In genomic region chr2:129818868-129819267, GRCm38 (mm10) we compare ENCODE assay signal across 13 mouse cellular contexts. TPM values are rescaled to one million over a fixed set of nuclear protein-coding genes. Genes with fewer than 3 reads are reported as not detected.
DNase-seq lines count a peak whose midpoint lies in the region; ATAC-seq lines count a peak whose summit lies in the region.
"Had no signal": no experiment of that assay in that cellular context is flagged by ENCODE, and none has a peak within 500 bp of the region (broad histone marks: within the 10 kb centered on the region; RNA-seq: fewer than 3 reads in every experiment).

No protein-coding gene starts in this region.

- peaks cover 4% of the 10 kb centered on the region; the same call in 1 of the 2 replicates for H3K36me3 ChIP-seq in heart, embryonic 16.5 days (ENCODE audit: control insufficient read depth, insufficient read depth)
- H3K36me3 ChIP-seq in kidney, embryonic 16.5 days (ENCODE audit: insufficient read depth, low read length) = peaks cover 5% of the 10 kb centered on the region

- 35% methylated on average over 2 of the region's 2 CpGs for WGBS in heart, embryonic 16.5 days
- WGBS in kidney, embryonic 16.5 days = 89% methylated on average over 2 of the region's 2 CpGs

- peak overlapping the region; percentile 23; the same call in 1 of the 2 replicates for H3K4me2 ChIP-seq in heart, embryonic 16.5 days (ENCODE audit: low read depth, low read length)
- H3K4me2 ChIP-seq in kidney, embryonic 16.5 days (replicated peaks; ENCODE audit: low read depth, low read length) = no peak overlapping the region
- H3K4me2 ChIP-seq: liver, embryonic 12.5 days had no signal

- peak overlapping the region; percentile 93 for H3K27ac ChIP-seq in heart, embryonic 16.5 days (ENCODE audit: low read length)
- no peak overlapping the region for H3K27ac ChIP-seq in kidney, embryonic 16.5 days (ENCODE audit: low read length)
- H3K27ac ChIP-seq: liver, embryonic 12.5 days had no signal

- no peak overlapping the region for H3K4me3 ChIP-seq in heart, embryonic 16.5 days (ENCODE audit: low read length)
- no peak overlapping the region for H3K4me3 ChIP-seq in kidney, embryonic 16.5 days (ENCODE audit: low read length)
- H3K4me3 ChIP-seq: liver, embryonic 12.5 days had no signal

- H3K4me1 ChIP-seq in heart, embryonic 16.5 days (ENCODE audit: control insufficient read depth, insufficient read depth, low read length) = peaks cover 83% of the 10 kb centered on the region
- H3K4me1 ChIP-seq in kidney, embryonic 16.5 days (ENCODE audit: insufficient read depth, low read length) = peaks cover 4% of the 10 kb centered on the region; the same call in 1 of the 2 replicates

- no peaks in the 10 kb centered on the region for H3K9me3 ChIP-seq in heart, embryonic 16.5 days (replicated peaks; ENCODE audit: control insufficient read depth, low read length)
- H3K9me3 ChIP-seq in kidney, embryonic 16.5 days (ENCODE audit: low read length) = no peaks in the 10 kb centered on the region
- H3K9me3 ChIP-seq: liver, embryonic 12.5 days had no signal

- H3K9ac ChIP-seq in heart, embryonic 16.5 days (ENCODE audit: low read length) = no peak overlapping the region
- H3K9ac ChIP-seq in kidney, embryonic 16.5 days (replicated peaks; ENCODE audit: low read length) = no peak overlapping the region
- H3K9ac ChIP-seq: liver, embryonic 12.5 days had no signal

- DNase-seq in cerebellum, adult 9-10 months = peak; percentile 68
- DNase-seq in 3T3-L1 (ENCODE audit: low read depth, low spot score) (peak; percentile 69), R1 (ENCODE audit: low read depth, low spot score) (peak; percentile 50), liver (no peak)
- no peak for DNase-seq in right cerebral cortex, adult 18-20 months
- DNase-seq: kidney, postnatal 14 days; thymus, postnatal 14 days had no signal

- no peak for ATAC-seq in cerebellum, adult (ENCODE audit: insufficient number of reproducible peaks, low FRiP score, low TSS enrichment)
- peak; percentile 77 for ATAC-seq in heart, embryonic 16.5 days (replicated peaks; ENCODE audit: extremely low read depth, insufficient read depth, low FRiP score)
- no peak for ATAC-seq in kidney, embryonic 16.5 days (ENCODE audit: low FRiP score, low TSS enrichment)
- ATAC-seq: forebrain, embryonic 14.5 days; inflammation-experienced regulatory T-cells, adult 6 months; liver, embryonic 12.5 days had no signal

- no peaks in the 10 kb centered on the region for H3K27me3 ChIP-seq in heart, embryonic 16.5 days (ENCODE audit: control insufficient read depth, insufficient read depth, low read length)
- H3K27me3 ChIP-seq in kidney, embryonic 16.5 days (ENCODE audit: insufficient read depth, low read length) = no peaks in the 10 kb centered on the region
- H3K27me3 ChIP-seq: liver, embryonic 12.5 days had no signal

RNA-seq across cellular contexts. Expression of gene Stk35, which starts 18.6 kb away (rescaled TPM):
- polyA plus RNA-seq in heart, embryonic 16.5 days (2015; fragmentation: Nextera tagmentation; extraction: Ambion mirVana) = 6.9 and 7.4 TPM in 2 replicates
- 9.2 and 9.4 TPM in 2 replicates for polyA plus RNA-seq in kidney, embryonic 16.5 days (2015; fragmentation: Nextera tagmentation; extraction: Ambion mirVana)

Comparison
In these comparisons a context has a peak if more than half of its experiments do, and no peak if none do; other contexts are left out.
1. DNase-seq: peak in cerebellum, adult 9-10 months (single experiment), 3T3-L1 (single experiment) and R1 (single experiment); none in right cerebral cortex, adult 18-20 months (single experiment) and liver (single experiment).